Mouse (Mus musculus): ENCODE measurements around the gene Zfp667. TPM values are rescaled to one million over a fixed set of nuclear protein-coding genes. Genes with fewer than 3 reads are reported as not detected.
A peak's percentile ranks its signal among the peaks of the same experiment; 100 is the strongest.
"Not testable (repeated sequence)": the region's sequence is repeated elsewhere in the genome, so short reads cannot be mapped to it uniquely, and the experiment has no call there.

The Zfp667 gene
- total RNA-seq, 2 experiments from 2014 or later: 1.4 to 3.8 TPM

DNA sequence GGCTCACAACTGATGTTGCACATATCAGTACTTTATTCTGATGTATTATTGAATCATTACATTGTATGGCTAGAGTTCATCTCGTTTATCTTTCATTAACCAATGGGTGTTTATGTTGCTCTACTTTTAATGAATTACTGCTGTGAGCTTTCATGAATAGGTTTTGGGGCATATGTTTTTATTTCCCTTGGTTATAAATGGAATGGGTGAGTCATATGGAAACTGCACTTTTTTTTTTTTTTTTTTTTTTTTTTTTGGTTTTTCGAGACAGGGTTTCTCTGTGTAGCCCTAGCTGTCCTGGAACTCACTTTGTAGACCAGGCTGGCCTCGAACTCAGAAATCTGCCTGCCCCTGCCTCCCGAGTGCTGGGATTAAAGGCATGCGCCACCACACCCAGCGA lies 4.7 kb downstream of the Zfp667 start:
- ATAC-seq (replicated peaks; ENCODE audit: poor library complexity, severe bottlenecking): not testable (repeated sequence)

DNA sequence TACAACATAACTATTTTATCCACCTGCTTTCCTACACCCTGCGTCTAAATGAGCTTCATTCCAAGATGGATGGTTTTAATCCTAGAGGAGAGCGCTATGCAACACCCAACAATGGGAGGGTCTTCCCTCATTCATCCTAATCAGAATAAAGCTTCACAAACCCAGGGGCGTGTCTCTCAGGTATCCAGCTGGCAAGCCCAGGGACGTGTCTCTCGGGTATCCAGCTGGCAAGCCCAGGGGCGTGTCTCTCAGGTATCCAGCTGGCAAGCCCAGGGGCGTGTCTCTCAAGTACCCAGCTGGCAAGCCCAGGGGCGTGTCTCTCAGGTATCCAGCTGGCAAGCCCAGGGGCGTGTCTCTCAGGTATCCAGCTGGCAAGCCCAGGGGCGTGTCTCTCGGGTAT lies 14.4 kb downstream of the Zfp667 start:
- not testable (repeated sequence) for ATAC-seq (replicated peaks; ENCODE audit: poor library complexity, severe bottlenecking)

DNA sequence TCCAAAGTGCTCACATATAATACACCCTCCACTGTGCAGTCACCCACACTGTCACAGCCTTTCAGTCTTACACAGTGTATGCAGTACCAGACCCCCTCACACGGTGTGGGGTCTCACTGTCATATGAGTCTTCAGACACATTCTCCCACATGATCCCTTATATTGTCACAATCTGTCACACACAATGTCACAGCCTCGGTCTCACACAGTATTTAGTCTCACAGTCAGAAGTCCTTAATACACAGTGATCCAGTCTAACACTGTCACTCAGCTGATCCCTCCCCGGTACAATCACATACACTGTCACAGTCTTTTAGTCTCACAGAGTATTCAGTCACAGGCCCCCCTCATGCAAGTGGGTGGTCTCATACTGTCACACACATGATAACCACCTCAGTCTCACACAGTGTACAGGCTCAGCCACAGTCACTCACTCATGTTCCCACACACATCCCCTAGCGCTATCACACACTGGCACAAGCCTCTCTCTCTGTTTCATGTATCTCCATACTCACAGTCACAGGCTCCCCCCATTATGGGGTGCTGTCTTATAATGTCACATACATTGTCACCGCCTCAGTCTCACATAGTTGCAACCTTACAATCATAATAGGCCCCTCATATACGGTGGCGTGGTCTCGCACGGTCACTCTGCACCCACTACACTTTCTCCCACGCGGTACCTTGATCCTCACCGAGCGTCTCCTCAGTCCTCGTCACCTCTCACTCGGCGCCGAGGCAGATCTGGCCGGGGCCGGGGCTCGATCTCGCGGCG lies 44.3 kb downstream of the Zfp667 start:
- ATAC-seq (replicated peaks; ENCODE audit: poor library complexity, severe bottlenecking): peak; percentile 30

DNA sequence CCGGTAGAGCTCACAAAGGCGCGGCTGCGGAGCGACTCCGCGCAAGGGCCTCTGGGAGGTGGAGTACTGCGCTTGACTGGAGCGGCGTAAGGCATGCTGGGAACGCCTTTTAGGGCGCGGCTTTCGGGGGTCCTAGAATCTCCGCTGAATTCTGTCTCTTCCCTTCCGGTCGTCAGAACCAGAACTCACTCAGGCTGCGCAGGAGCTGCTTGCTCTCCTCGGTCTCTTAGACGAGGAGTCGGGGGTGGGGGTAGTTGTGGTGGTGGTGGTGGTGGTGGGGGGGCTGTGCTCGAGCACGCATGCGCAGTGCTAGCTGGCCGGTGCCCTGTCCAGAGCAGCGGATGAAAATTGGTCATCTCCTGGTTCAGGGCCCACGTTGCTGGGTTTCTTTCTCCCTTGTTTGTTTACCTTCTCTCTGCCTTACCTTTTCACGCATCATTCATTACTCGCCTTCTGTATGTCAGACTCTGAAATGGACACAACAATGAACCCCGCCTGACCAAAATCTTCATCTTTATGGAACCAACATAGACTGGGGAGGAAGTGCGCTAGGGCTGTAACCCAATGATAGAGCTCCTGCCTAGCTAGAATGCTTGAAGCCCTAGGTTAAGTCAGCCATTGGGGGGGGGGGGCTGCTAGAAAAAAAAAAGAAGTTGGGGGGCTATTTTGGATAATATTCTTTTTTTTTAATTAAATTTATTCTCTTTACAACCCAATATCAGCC lies 45.0 kb downstream of the Zfp667 start, which contains the start of gene Zfp583:
Zfp583 (minus strand) TSS at position 53 of the 724 bp plus-strand sequence.
- peak; percentile 98 for ATAC-seq (replicated peaks; ENCODE audit: poor library complexity, severe bottlenecking)

DNA sequence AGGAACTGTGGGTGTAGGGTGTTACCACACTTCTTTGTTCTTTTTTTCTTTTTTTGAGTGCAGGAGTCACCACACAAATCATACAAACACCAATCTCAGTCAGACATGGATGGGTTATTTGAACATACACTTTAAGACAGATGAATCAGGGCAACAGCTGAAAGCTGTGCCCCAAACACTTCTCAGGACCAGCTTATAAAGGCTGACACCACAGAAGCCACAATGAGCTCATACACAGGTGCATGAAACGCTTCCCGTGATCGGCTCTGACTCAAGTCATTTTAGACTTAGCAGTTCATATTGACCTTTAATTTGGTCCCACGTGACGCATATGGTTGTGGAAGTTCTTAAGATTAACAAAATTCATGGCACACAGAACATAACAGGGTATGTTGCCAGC lies 53.5 kb downstream of the Zfp667 start:
- no peak for ATAC-seq (replicated peaks; ENCODE audit: poor library complexity, severe bottlenecking)

DNA sequence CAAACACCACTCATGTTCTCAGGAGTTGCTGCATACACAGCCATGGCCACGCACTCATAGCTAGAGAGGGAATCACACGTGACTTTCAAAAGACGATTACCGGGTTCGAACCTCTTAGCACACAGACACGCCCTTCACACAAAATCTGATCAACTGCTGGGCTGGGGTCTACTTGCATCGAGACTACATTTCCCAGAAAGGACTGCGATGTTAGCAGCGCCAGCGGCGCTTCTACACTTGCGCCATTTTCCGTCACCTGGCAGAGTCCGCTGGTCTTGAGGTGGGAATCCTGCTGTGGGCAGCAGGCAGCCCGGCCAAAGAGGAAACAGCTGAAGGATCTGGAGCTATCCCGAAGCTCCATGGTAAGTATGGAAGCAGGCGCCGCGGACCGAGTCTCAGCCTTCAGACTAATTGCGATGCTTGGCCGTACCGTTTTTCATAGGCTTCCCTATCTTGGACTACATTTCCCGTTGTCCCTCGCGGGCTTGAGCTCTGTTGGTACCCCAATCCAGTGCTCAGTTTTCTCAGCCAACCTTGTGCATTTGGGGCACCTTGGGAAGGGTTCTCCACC lies 57.2 kb downstream of the Zfp667 start, which contains the start of gene Gm3854:
Gm3854 (plus strand) TSS at position 259 of the 571 bp plus-strand sequence.
- peak; percentile 92 for ATAC-seq (replicated peaks; ENCODE audit: poor library complexity, severe bottlenecking)

DNA sequence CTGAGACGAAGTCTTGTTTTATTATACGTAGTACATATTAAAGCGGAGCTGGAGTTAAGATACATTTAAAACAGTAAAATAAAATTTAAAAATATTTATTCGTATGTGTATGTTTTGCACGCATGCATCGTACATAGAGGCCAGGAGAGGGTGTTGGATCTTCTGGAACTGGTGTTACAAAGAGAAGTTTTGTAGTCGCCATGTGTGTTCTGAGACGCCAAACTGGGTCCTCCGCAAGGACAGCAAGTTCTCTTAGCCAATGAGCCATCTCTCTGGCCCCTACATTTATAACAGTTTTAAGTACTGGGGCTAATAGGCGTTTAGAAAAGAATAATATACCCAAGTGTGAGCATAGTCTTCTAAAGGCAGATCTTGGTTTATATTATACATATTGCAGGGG lies 57.7 kb downstream of the Zfp667 start:
- ATAC-seq (replicated peaks; ENCODE audit: poor library complexity, severe bottlenecking): no peak

Other genes starting within 250 kb of the Zfp667 start
- not detected in 2 replicates for gene Nlrp4c, start 241.4 kb upstream of the Zfp667 start, total RNA-seq (2014; fragmentation: Nextera tagmentation)
- not detected in 2 replicates for gene Nlrp4c, start 241.4 kb upstream of the Zfp667 start, total RNA-seq (2017)
- 22.6 and 23.7 TPM in 2 replicates for gene Zfp787, start 130.6 kb upstream of the Zfp667 start, total RNA-seq (2014; fragmentation: Nextera tagmentation)
- 20.2 and 32.4 TPM in 2 replicates for gene Zfp787, start 130.6 kb upstream of the Zfp667 start, total RNA-seq (2017)
- gene Zfp444, start 114.4 kb upstream of the Zfp667 start, total RNA-seq (2014; fragmentation: Nextera tagmentation): 11.6 and 14.7 TPM in 2 replicates
- 20.1 and 23.3 TPM in 2 replicates for gene Zfp444, start 114.4 kb upstream of the Zfp667 start, total RNA-seq (2017)
- not detected in 2 replicates for gene Galp, start 89.5 kb upstream of the Zfp667 start, total RNA-seq (2014; fragmentation: Nextera tagmentation)
- gene Galp, start 89.5 kb upstream of the Zfp667 start, total RNA-seq (2017): not detected in 2 replicates
- gene Zscan5b, start 64.3 kb upstream of the Zfp667 start, total RNA-seq (2014; fragmentation: Nextera tagmentation): not detected in 2 replicates
- not detected in 2 replicates for gene Zscan5b, start 64.3 kb upstream of the Zfp667 start, total RNA-seq (2017)
- gene Epp13, start 33.9 kb upstream of the Zfp667 start, total RNA-seq (2014; fragmentation: Nextera tagmentation): not detected in 2 replicates
- gene Epp13, start 33.9 kb upstream of the Zfp667 start, total RNA-seq (2017): not detected in 2 replicates
- gene Zfp583, start 44.7 kb downstream of the Zfp667 start, total RNA-seq (2014; fragmentation: Nextera tagmentation): 2.5 and 8.0 TPM in 2 replicates
- gene Zfp583, start 44.7 kb downstream of the Zfp667 start, total RNA-seq (2017): 1.3 and 2.1 TPM in 2 replicates
- 0.96 and 1.8 TPM in 2 replicates for gene Gm3854, start 57.2 kb downstream of the Zfp667 start, total RNA-seq (2014; fragmentation: Nextera tagmentation)
- 0.31 TPM in 1 of 2 replicates, not detected in the other for gene Gm3854, start 57.2 kb downstream of the Zfp667 start, total RNA-seq (2017)
- 1.8 and 2.9 TPM in 2 replicates for gene Zfp78, start 76.7 kb downstream of the Zfp667 start, total RNA-seq (2014; fragmentation: Nextera tagmentation)
- 0.88 and 2.6 TPM in 2 replicates for gene Zfp78, start 76.7 kb downstream of the Zfp667 start, total RNA-seq (2017)
- 1.9 and 2.0 TPM in 2 replicates for gene Zfp28, start 96.7 kb downstream of the Zfp667 start, total RNA-seq (2014; fragmentation: Nextera tagmentation)
- 1.0 and 2.0 TPM in 2 replicates for gene Zfp28, start 96.7 kb downstream of the Zfp667 start, total RNA-seq (2017)
- not detected in 2 replicates for gene Smim17, start 112.1 kb downstream of the Zfp667 start, total RNA-seq (2014; fragmentation: Nextera tagmentation)
- gene Smim17, start 112.1 kb downstream of the Zfp667 start, total RNA-seq (2017): not detected in 2 replicates
- gene Gm20715, start 123.7 kb downstream of the Zfp667 start, total RNA-seq (2014; fragmentation: Nextera tagmentation): not detected in 2 replicates
- gene Gm20715, start 123.7 kb downstream of the Zfp667 start, total RNA-seq (2017): 0.15 TPM in 1 of 2 replicates, not detected in the other
- gene Olfr1344, start 152.1 kb downstream of the Zfp667 start, total RNA-seq (2014; fragmentation: Nextera tagmentation): not detected in 2 replicates
- gene Olfr1344, start 152.1 kb downstream of the Zfp667 start, total RNA-seq (2017): not detected in 2 replicates
- gene Olfr1336, start 169.6 kb downstream of the Zfp667 start, total RNA-seq (2014; fragmentation: Nextera tagmentation): not detected in 2 replicates
- gene Olfr1336, start 169.6 kb downstream of the Zfp667 start, total RNA-seq (2017): not detected in 2 replicates
- not detected in 2 replicates for gene Olfr1346, start 180.5 kb downstream of the Zfp667 start, total RNA-seq (2014; fragmentation: Nextera tagmentation)
- gene Olfr1346, start 180.5 kb downstream of the Zfp667 start, total RNA-seq (2017): not detected in 2 replicates
- not detected in 2 replicates for gene Olfr5, start 200.4 kb downstream of the Zfp667 start, total RNA-seq (2014; fragmentation: Nextera tagmentation)
- gene Olfr5, start 200.4 kb downstream of the Zfp667 start, total RNA-seq (2017): 0.04 TPM in 1 of 2 replicates, not detected in the other
- not detected in 2 replicates for gene Olfr1347, start 213.2 kb downstream of the Zfp667 start, total RNA-seq (2014; fragmentation: Nextera tagmentation)
- gene Olfr1347, start 213.2 kb downstream of the Zfp667 start, total RNA-seq (2017): not detected in 2 replicates
- gene Olfr1348, start 222.2 kb downstream of the Zfp667 start, total RNA-seq (2014; fragmentation: Nextera tagmentation): not detected in 2 replicates
- not detected in 2 replicates for gene Olfr1348, start 222.2 kb downstream of the Zfp667 start, total RNA-seq (2017)
- not detected in 2 replicates for gene Olfr1349, start 236.4 kb downstream of the Zfp667 start, total RNA-seq (2014; fragmentation: Nextera tagmentation)
- gene Olfr1349, start 236.4 kb downstream of the Zfp667 start, total RNA-seq (2017): not detected in 2 replicates

All from granulocyte monocyte progenitor cell, adult 5-6 weeks (primary cell).